Mouse (Mus musculus): ENCODE measurements around the gene Plxnc1.

Plxnc1 gene

GRCm38 (mm10) chr10:94935270-94935669, 9.4 kb downstream of the Plxnc1 start:
- H3K4me1 ChIP-seq (replicated peaks; ENCODE audit: low read depth, low read length), result peaks cover 6% of the 10 kb centered on the region

GRCm38 (mm10) chr10:94934151-94934614, 10.5 kb downstream of the Plxnc1 start:
- Histone ChIP-seq H3K36me3 (ENCODE audit: insufficient read depth, low read length) (no peaks in the 10 kb centered on the region), H3K4me3 (replicated peaks; ENCODE audit: low read length) (no peak overlapping the region), H3K4me1 (replicated peaks; ENCODE audit: low read depth, low read length) (no peaks in the 10 kb centered on the region), H3K27me3 (ENCODE audit: insufficient read depth, low read length) (peaks cover 21% of the 10 kb centered on the region), H3K9me3 (ENCODE audit: low read length) (no peaks in the 10 kb centered on the region)
- no peak for TF ChIP-seq CTCF (conservative IDR thresholded peaks at IDR 0.05; ENCODE audit: low read length)
- TF ChIP-seq NANOG (IDR thresholded peaks at IDR 0.05; ENCODE audit: borderline replicate concordance, low read length), result no peak
- no peak for TF ChIP-seq POU5F1 (IDR thresholded peaks at IDR 0.05; ENCODE audit: borderline replicate concordance, low read length)

More at GRCm38 (mm10) chr10:94935270-94935669, 9.4 kb downstream of the Plxnc1 start:
- TF ChIP-seq NANOG (IDR thresholded peaks at IDR 0.05; ENCODE audit: borderline replicate concordance, low read length), result no peak
- TF ChIP-seq CTCF (conservative IDR thresholded peaks at IDR 0.05; ENCODE audit: low read length), result no peak
- Histone ChIP-seq H3K27me3 (ENCODE audit: insufficient read depth, low read length) (peaks cover 21% of the 10 kb centered on the region), H3K4me3 (replicated peaks; ENCODE audit: low read length) (no peak overlapping the region), H3K9me3 (ENCODE audit: low read length) (no peaks in the 10 kb centered on the region), H3K36me3 (ENCODE audit: insufficient read depth, low read length) (no peaks in the 10 kb centered on the region)

GRCm38 (mm10) chr10:94931961-94932832, 12.4 kb downstream of the Plxnc1 start:
- Histone ChIP-seq H3K4me3 (replicated peaks; ENCODE audit: low read length) (no peak overlapping the region), H3K27me3 (ENCODE audit: insufficient read depth, low read length) (peaks cover 22% of the 10 kb centered on the region), H3K36me3 (ENCODE audit: insufficient read depth, low read length) (no peaks in the 10 kb centered on the region), H3K4me1 (replicated peaks; ENCODE audit: low read depth, low read length) (no peaks in the 10 kb centered on the region), H3K9me3 (ENCODE audit: low read length) (no peaks in the 10 kb centered on the region)
- TF ChIP-seq CTCF (conservative IDR thresholded peaks at IDR 0.05; ENCODE audit: low read length), result no peak
- TF ChIP-seq NANOG (IDR thresholded peaks at IDR 0.05; ENCODE audit: borderline replicate concordance, low read length), result no peak
- no peak for TF ChIP-seq POU5F1 (IDR thresholded peaks at IDR 0.05; ENCODE audit: borderline replicate concordance, low read length)

GRCm38 (mm10) chr10:94928164-94928563, 16.5 kb downstream of the Plxnc1 start:
- H3K27me3 ChIP-seq (ENCODE audit: insufficient read depth, low read length), result peaks cover 9% of the 10 kb centered on the region; the same call in 1 of the 2 replicates
- H3K36me3 ChIP-seq (ENCODE audit: insufficient read depth, low read length), result no peaks in the 10 kb centered on the region
- TF ChIP-seq NANOG (IDR thresholded peaks at IDR 0.05; ENCODE audit: borderline replicate concordance, low read length) (no peak), CTCF (conservative IDR thresholded peaks at IDR 0.05; ENCODE audit: low read length) (no peak), POU5F1 (IDR thresholded peaks at IDR 0.05; ENCODE audit: borderline replicate concordance, low read length) (no peak)
- no peaks in the 10 kb centered on the region for H3K9me3 ChIP-seq (ENCODE audit: low read length)
- no peak overlapping the region for H3K4me3 ChIP-seq (replicated peaks; ENCODE audit: low read length)
- H3K4me1 ChIP-seq (replicated peaks; ENCODE audit: low read depth, low read length), result no peaks in the 10 kb centered on the region

GRCm38 (mm10) chr10:94926297-94926696, 18.3 kb downstream of the Plxnc1 start:
- Histone ChIP-seq H3K9me3 (ENCODE audit: low read length) (no peaks in the 10 kb centered on the region), H3K4me1 (replicated peaks; ENCODE audit: low read depth, low read length) (no peaks in the 10 kb centered on the region), H3K36me3 (ENCODE audit: insufficient read depth, low read length) (no peaks in the 10 kb centered on the region), H3K27me3 (ENCODE audit: insufficient read depth, low read length) (0 out of 2 replicates have a peak, but pooled peaks cover 6% of the 10 kb centered on the region), H3K4me3 (replicated peaks; ENCODE audit: low read length) (no peak overlapping the region)
- TF ChIP-seq CTCF (conservative IDR thresholded peaks at IDR 0.05; ENCODE audit: low read length) (no peak), POU5F1 (IDR thresholded peaks at IDR 0.05; ENCODE audit: borderline replicate concordance, low read length) (no peak), NANOG (IDR thresholded peaks at IDR 0.05; ENCODE audit: borderline replicate concordance, low read length) (no peak)

GRCm38 (mm10) chr10:94924878-94925277, 19.8 kb downstream of the Plxnc1 start:
- no peaks in the 10 kb centered on the region for H3K9me3 ChIP-seq (ENCODE audit: low read length)
- peaks cover 6% of the 10 kb centered on the region; the same call in 1 of the 2 replicates for H3K27me3 ChIP-seq (ENCODE audit: insufficient read depth, low read length)
- no peak for TF ChIP-seq NANOG (IDR thresholded peaks at IDR 0.05; ENCODE audit: borderline replicate concordance, low read length)
- no peak for TF ChIP-seq CTCF (conservative IDR thresholded peaks at IDR 0.05; ENCODE audit: low read length)
- no peak for TF ChIP-seq POU5F1 (IDR thresholded peaks at IDR 0.05; ENCODE audit: borderline replicate concordance, low read length)
- H3K4me3 ChIP-seq (replicated peaks; ENCODE audit: low read length), result no peak overlapping the region
- no peaks in the 10 kb centered on the region for H3K36me3 ChIP-seq (ENCODE audit: insufficient read depth, low read length)
- no peaks in the 10 kb centered on the region for H3K4me1 ChIP-seq (replicated peaks; ENCODE audit: low read depth, low read length)

- H3K9me3 ChIP-seq (ENCODE audit: low read length), result no peaks in the 10 kb centered on the region
- TF ChIP-seq CTCF (conservative IDR thresholded peaks at IDR 0.05; ENCODE audit: low read length) (no peak), POU5F1 (IDR thresholded peaks at IDR 0.05; ENCODE audit: borderline replicate concordance, low read length) (no peak), NANOG (IDR thresholded peaks at IDR 0.05; ENCODE audit: borderline replicate concordance, low read length) (no peak)
- H3K4me1 ChIP-seq (replicated peaks; ENCODE audit: low read depth, low read length), result no peaks in the 10 kb centered on the region
- H3K36me3 ChIP-seq (ENCODE audit: insufficient read depth, low read length), result no peaks in the 10 kb centered on the region
- H3K4me3 ChIP-seq (replicated peaks; ENCODE audit: low read length), result no peak overlapping the region
- peaks cover 6% of the 10 kb centered on the region; the same call in 1 of the 2 replicates for H3K27me3 ChIP-seq (ENCODE audit: insufficient read depth, low read length)
These were observed 20.2 kb downstream of the Plxnc1 start for GRCm38 (mm10) chr10:94924450-94924849.

- H3K9me3 ChIP-seq (ENCODE audit: low read length), result no peaks in the 10 kb centered on the region
- H3K36me3 ChIP-seq (ENCODE audit: insufficient read depth, low read length), result no peaks in the 10 kb centered on the region
- no peak overlapping the region for H3K4me3 ChIP-seq (replicated peaks; ENCODE audit: low read length)
- no peaks in the 10 kb centered on the region for H3K4me1 ChIP-seq (replicated peaks; ENCODE audit: low read depth, low read length)
- TF ChIP-seq CTCF (conservative IDR thresholded peaks at IDR 0.05; ENCODE audit: low read length) (no peak), NANOG (IDR thresholded peaks at IDR 0.05; ENCODE audit: borderline replicate concordance, low read length) (no peak), POU5F1 (IDR thresholded peaks at IDR 0.05; ENCODE audit: borderline replicate concordance, low read length) (no peak)
- peaks cover 2% of the 10 kb centered on the region; the same call in 1 of the 2 replicates for H3K27me3 ChIP-seq (ENCODE audit: insufficient read depth, low read length)
These were observed 21.3 kb downstream of the Plxnc1 start for GRCm38 (mm10) chr10:94923337-94923762.

Measured in E14TG2a.4 (cell line).